Mouse (Mus musculus): ENCODE data around the gene Sh3gl2. TPM values are rescaled to one million over a fixed set of nuclear protein-coding genes. Genes with fewer than 3 reads are reported as not detected.

Sh3gl2 gene
- polyA plus RNA-seq, 1 experiment from 2014 or later: 66.1 TPM

DNA sequence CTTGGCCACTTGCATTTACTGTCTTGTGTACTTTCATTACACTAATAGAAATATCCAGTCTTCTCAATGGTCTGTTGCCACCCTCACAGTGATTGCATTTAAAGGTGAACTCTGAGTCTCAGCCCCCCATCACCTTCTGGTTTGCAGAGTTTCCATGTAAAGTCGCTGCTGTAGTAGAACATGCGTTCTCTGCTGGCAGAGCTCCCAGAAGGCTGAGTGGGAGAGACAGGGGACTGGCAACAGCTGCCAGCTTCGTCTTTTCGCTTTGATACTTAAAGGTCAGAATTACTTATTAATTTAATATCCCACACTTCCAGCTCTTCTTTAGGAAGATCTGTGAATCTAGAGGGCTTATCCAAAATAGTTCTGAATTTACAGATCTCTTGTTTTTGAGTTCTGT, 8.7 kb upstream of the Sh3gl2 start:
- no peak overlapping the region for H3K4me3 ChIP-seq (replicated peaks; ENCODE audit: low read depth, low read length)
- DNase-seq (no peak), ATAC-seq (ENCODE audit: low FRiP score, low TSS enrichment) (no peak)
- H3K4me1 ChIP-seq (ENCODE audit: control insufficient read depth, insufficient read depth, low read length): no peaks in the 10 kb centered on the region
- no peak overlapping the region for H3K27ac ChIP-seq (replicated peaks; ENCODE audit: low read depth, low read length)
- H3K4me2 ChIP-seq (ENCODE audit: low read length): no peak overlapping the region
- no peaks in the 10 kb centered on the region for H3K9me3 ChIP-seq (ENCODE audit: control insufficient read depth, low read length)
- H3K36me3 ChIP-seq (ENCODE audit: control insufficient read depth, insufficient read depth, low read length): no peaks in the 10 kb centered on the region
- H3K27me3 ChIP-seq (ENCODE audit: control insufficient read depth, insufficient read depth, low read length): no peaks in the 10 kb centered on the region
- no peak overlapping the region for H3K9ac ChIP-seq (replicated peaks; ENCODE audit: low read length)
- 73% methylated on average over 4 of the region's 4 CpGs for WGBS

DNA sequence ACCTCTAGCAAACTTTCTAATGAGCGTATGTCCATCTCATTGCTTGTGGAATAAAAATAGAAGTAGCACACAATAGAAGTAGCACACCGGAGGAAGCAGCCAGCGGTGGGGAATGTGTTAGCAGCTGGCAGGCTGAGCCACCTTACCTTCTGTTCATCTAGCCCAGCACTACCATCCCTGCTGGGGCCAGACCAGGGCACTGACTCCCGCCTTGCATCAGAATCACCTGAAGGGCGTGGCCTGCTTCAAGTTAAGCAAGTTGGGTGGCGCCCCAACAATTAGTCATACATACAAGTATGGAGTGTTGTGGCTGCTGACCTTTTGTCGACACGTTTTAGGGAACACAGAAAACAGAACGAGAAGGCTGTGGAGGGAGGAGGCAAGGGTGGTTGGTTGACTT, 6.5 kb upstream of the Sh3gl2 start:
- ATAC-seq (ENCODE audit: low FRiP score, low TSS enrichment) (no peak), DNase-seq (no peak)
- no peak overlapping the region for H3K4me2 ChIP-seq (ENCODE audit: low read length)
- no peaks in the 10 kb centered on the region for H3K36me3 ChIP-seq (ENCODE audit: control insufficient read depth, insufficient read depth, low read length)
- 89% methylated on average over 9 of the region's 9 CpGs for WGBS
- H3K4me1 ChIP-seq (ENCODE audit: control insufficient read depth, insufficient read depth, low read length): no peaks in the 10 kb centered on the region
- H3K9me3 ChIP-seq (ENCODE audit: control insufficient read depth, low read length): no peaks in the 10 kb centered on the region
- no peak overlapping the region for H3K4me3 ChIP-seq (replicated peaks; ENCODE audit: low read depth, low read length)
- H3K27ac ChIP-seq (replicated peaks; ENCODE audit: low read depth, low read length): no peak overlapping the region
- H3K27me3 ChIP-seq (ENCODE audit: control insufficient read depth, insufficient read depth, low read length): peaks cover 1% of the 10 kb centered on the region; the same call in 1 of the 2 replicates
- H3K9ac ChIP-seq (replicated peaks; ENCODE audit: low read length): no peak overlapping the region

DNA sequence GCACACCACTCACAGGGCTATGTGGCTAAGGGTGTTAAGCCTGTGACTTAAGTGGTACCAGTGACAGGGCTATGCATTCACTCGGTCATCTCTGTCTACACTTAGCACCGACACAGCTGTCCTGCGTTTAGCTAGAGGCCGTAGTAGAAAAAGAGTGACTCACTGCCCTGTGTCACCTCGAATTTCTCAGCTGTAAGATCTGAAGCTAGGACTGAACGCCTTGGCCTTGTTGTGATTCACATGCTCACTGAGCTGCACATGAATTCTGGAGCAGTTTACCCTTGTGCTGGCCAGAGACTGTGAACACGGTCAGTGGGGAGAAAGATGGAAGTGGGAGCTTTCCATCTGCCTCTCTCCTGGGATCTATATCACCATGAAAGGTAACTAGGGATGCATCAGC, 2.3 kb upstream of the Sh3gl2 start:
- Histone ChIP-seq H3K9ac (replicated peaks; ENCODE audit: low read length) (no peak overlapping the region), H3K27ac (replicated peaks; ENCODE audit: low read depth, low read length) (no peak overlapping the region), H3K4me3 (replicated peaks; ENCODE audit: low read depth, low read length) (no peak overlapping the region), H3K9me3 (ENCODE audit: control insufficient read depth, low read length) (no peaks in the 10 kb centered on the region), H3K36me3 (ENCODE audit: control insufficient read depth, insufficient read depth, low read length) (no peaks in the 10 kb centered on the region), H3K4me2 (ENCODE audit: low read length) (no peak overlapping the region), H3K27me3 (ENCODE audit: control insufficient read depth, insufficient read depth, low read length) (peaks cover 9% of the 10 kb centered on the region), H3K4me1 (ENCODE audit: control insufficient read depth, insufficient read depth, low read length) (peaks cover 4% of the 10 kb centered on the region; the same call in 1 of the 2 replicates)
- WGBS: 81% methylated on average over 7 of the region's 7 CpGs
- no peak for ATAC-seq (ENCODE audit: low FRiP score, low TSS enrichment)
- DNase-seq: no peak

DNA sequence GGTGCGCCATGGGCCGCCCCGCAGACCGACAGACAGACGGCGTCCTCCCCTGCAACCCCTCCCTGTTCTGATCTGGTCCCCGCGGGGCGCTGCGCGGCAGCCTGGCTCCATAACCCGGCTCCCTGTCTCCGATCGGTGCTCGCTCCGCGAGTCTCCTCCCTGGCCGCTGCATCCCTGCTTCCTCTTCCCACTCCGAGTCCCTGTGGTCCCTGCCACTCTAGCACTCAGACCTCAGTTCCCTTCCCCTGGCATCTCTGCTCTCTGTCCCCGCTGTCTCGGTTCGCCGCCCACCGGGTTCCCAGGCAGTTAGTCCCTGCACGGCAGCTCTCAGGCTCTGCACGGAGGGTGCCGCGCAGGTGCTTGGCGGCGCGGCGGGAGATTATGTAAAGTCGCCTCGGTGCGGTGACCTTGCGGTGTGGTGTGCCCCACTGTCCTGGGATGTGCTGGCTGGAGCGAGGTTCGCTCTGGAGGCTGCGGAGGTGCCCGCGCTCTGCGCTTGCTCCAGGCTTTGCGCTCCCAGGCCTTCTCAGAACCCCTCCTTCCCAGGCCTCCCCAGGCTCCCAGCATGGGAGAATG, 798 bp downstream of the Sh3gl2 start:
- peaks cover 4% of the 10 kb centered on the region; the same call in 1 of the 2 replicates for H3K4me1 ChIP-seq (ENCODE audit: control insufficient read depth, insufficient read depth, low read length)
- peak; percentile 81 for ATAC-seq (ENCODE audit: low FRiP score, low TSS enrichment)
- H3K27ac ChIP-seq (replicated peaks; ENCODE audit: low read depth, low read length): peak overlapping the region; percentile 90
- H3K9me3 ChIP-seq (ENCODE audit: control insufficient read depth, low read length): no peaks in the 10 kb centered on the region
- peaks cover 9% of the 10 kb centered on the region for H3K27me3 ChIP-seq (ENCODE audit: control insufficient read depth, insufficient read depth, low read length)
- no peaks in the 10 kb centered on the region for H3K36me3 ChIP-seq (ENCODE audit: control insufficient read depth, insufficient read depth, low read length)
- DNase-seq: peak; percentile 77
- H3K4me3 ChIP-seq (replicated peaks; ENCODE audit: low read depth, low read length): peak overlapping the region; percentile 83
- H3K4me2 ChIP-seq (ENCODE audit: low read length): peak overlapping the region; percentile 92
- 1% methylated on average over 40 of the region's 43 CpGs for WGBS
- peak overlapping the region; percentile 87 for H3K9ac ChIP-seq (replicated peaks; ENCODE audit: low read length)

DNA sequence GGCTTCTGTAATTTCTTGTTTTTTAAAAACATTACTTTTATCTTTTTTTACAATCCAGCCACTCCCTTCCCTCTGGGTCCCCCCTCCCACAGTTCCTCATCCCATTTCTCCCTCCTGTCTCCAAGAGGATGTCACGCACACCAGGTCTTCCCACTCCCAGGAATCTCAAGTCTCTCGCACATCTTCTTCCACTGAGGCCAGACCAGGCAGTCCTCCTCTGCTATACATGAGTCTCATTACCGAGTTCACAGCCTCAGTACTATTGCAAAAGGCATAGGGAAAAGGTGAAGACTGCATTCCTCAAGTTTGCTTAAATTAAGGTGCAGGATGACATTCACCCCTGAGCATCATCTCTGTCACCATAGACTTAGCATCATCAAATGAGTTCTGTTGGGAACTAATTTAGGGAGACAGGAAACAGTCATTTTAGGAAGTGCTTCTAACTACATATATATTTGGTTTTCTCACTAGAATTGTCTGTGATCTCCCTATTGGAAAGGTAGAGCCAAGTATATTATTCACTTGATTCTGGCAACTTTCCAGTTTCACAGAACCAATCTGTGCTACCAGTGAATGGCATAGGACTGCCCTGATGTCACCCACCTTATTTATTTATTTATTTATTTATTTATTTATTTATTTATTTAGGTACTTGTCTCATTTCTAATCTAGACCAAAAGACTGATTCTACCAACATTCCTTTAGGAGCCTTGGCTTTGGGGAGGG, 1.9 kb downstream of the Sh3gl2 start:
- H3K9me3 ChIP-seq (ENCODE audit: control insufficient read depth, low read length): no peaks in the 10 kb centered on the region
- DNase-seq (no peak), ATAC-seq (ENCODE audit: low FRiP score, low TSS enrichment) (no peak)
- H3K4me1 ChIP-seq (ENCODE audit: control insufficient read depth, insufficient read depth, low read length): peaks cover 4% of the 10 kb centered on the region; the same call in 1 of the 2 replicates
- 58% methylated on average over 3 of the region's 3 CpGs for WGBS
- H3K27ac ChIP-seq (replicated peaks; ENCODE audit: low read depth, low read length): no peak overlapping the region
- peaks cover 9% of the 10 kb centered on the region for H3K27me3 ChIP-seq (ENCODE audit: control insufficient read depth, insufficient read depth, low read length)
- no peak overlapping the region; the same call in 1 of the 2 replicates for H3K4me2 ChIP-seq (ENCODE audit: low read length)
- no peaks in the 10 kb centered on the region for H3K36me3 ChIP-seq (ENCODE audit: control insufficient read depth, insufficient read depth, low read length)
- H3K9ac ChIP-seq (replicated peaks; ENCODE audit: low read length): no peak overlapping the region
- no peak overlapping the region for H3K4me3 ChIP-seq (replicated peaks; ENCODE audit: low read depth, low read length)

DNA sequence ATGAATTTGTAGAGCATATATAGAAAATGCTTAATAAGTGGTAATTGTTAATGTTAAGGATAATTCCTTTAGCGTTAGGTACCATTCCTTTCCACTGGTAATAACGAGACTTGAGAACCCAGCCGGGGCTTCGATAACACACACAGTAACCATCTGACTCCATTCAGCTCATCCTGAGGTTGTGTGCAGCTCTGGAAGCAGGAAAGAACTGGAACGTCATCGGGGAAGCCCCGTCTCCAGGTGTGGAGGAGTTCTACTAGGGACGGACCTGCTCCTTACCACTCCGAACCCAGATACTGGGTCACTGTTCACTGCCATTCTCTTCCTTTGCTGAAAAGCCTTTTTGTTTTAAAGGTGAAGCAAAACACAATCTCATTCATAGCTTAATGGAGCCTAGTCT, 2.6 kb downstream of the Sh3gl2 start:
- no peak for DNase-seq
- H3K36me3 ChIP-seq (ENCODE audit: control insufficient read depth, insufficient read depth, low read length): no peaks in the 10 kb centered on the region
- H3K4me2 ChIP-seq (ENCODE audit: low read length): no peak overlapping the region
- ATAC-seq (ENCODE audit: low FRiP score, low TSS enrichment): no peak
- H3K27ac ChIP-seq (replicated peaks; ENCODE audit: low read depth, low read length): no peak overlapping the region
- peaks cover 4% of the 10 kb centered on the region; the same call in 1 of the 2 replicates for H3K4me1 ChIP-seq (ENCODE audit: control insufficient read depth, insufficient read depth, low read length)
- H3K9me3 ChIP-seq (ENCODE audit: control insufficient read depth, low read length): no peaks in the 10 kb centered on the region
- 92% methylated on average over 9 of the region's 9 CpGs for WGBS
- peaks cover 9% of the 10 kb centered on the region for H3K27me3 ChIP-seq (ENCODE audit: control insufficient read depth, insufficient read depth, low read length)
- H3K9ac ChIP-seq (replicated peaks; ENCODE audit: low read length): no peak overlapping the region
- H3K4me3 ChIP-seq (replicated peaks; ENCODE audit: low read depth, low read length): no peak overlapping the region

DNA sequence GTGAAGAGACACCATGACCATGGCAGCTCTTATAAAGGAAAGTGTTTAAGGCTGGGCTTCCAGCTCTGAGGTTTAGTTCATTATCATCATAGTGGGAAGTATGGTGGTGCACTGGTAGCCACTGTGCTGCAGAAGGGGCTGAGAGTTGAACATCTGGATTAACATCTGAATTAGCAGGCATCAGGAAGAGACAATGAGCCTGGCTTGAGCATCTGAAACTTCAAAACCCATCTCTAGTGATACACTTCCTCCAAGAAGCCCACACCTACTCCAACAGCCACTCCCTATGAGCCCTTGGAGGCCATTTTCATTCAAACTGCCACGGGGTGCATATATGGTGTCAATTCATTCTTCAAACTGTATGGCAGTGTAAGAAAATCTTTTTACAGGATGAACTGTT, 3.6 kb downstream of the Sh3gl2 start:
- ATAC-seq (ENCODE audit: low FRiP score, low TSS enrichment) (no peak), DNase-seq (no peak)
- Histone ChIP-seq H3K4me1 (ENCODE audit: control insufficient read depth, insufficient read depth, low read length) (peaks cover 4% of the 10 kb centered on the region; the same call in 1 of the 2 replicates), H3K27ac (replicated peaks; ENCODE audit: low read depth, low read length) (no peak overlapping the region), H3K9ac (replicated peaks; ENCODE audit: low read length) (no peak overlapping the region), H3K27me3 (ENCODE audit: control insufficient read depth, insufficient read depth, low read length) (peaks cover 7% of the 10 kb centered on the region), H3K9me3 (ENCODE audit: control insufficient read depth, low read length) (no peaks in the 10 kb centered on the region), H3K36me3 (ENCODE audit: control insufficient read depth, insufficient read depth, low read length) (no peaks in the 10 kb centered on the region), H3K4me3 (replicated peaks; ENCODE audit: low read depth, low read length) (no peak overlapping the region), H3K4me2 (ENCODE audit: low read length) (no peak overlapping the region)
- 88% methylated on average over 1 of the region's 1 CpGs for WGBS

DNA sequence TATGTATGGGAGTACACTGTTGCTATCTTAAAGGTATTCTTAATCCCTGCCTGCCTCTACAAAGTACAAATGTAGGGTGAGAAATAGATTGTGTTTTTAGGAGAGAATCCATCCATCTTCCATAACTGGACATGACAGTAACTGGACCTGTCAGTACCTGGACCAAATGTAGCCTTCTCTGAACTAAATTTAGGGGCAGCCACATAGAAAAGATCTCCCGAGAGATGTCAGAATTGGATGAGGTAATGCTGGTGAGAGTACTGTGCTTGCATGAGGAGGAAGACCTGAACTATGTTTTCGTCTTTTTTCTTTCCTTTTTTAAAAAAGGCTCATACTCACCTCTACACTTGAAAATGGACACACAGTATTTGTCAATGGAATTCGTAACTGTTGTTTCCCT, 6.0 kb downstream of the Sh3gl2 start:
- peaks cover 4% of the 10 kb centered on the region; the same call in 1 of the 2 replicates for H3K4me1 ChIP-seq (ENCODE audit: control insufficient read depth, insufficient read depth, low read length)
- no peak for ATAC-seq (ENCODE audit: low FRiP score, low TSS enrichment)
- H3K9me3 ChIP-seq (ENCODE audit: control insufficient read depth, low read length): no peaks in the 10 kb centered on the region
- H3K27me3 ChIP-seq (ENCODE audit: control insufficient read depth, insufficient read depth, low read length): no peaks in the 10 kb centered on the region; the same call in none of the 2 replicates
- WGBS: 90% methylated on average over 3 of the region's 3 CpGs
- no peak overlapping the region for H3K4me2 ChIP-seq (ENCODE audit: low read length)
- no peak overlapping the region for H3K27ac ChIP-seq (replicated peaks; ENCODE audit: low read depth, low read length)
- H3K4me3 ChIP-seq (replicated peaks; ENCODE audit: low read depth, low read length): no peak overlapping the region
- DNase-seq: no peak
- no peak overlapping the region for H3K9ac ChIP-seq (replicated peaks; ENCODE audit: low read length)
- H3K36me3 ChIP-seq (ENCODE audit: control insufficient read depth, insufficient read depth, low read length): no peaks in the 10 kb centered on the region

DNA sequence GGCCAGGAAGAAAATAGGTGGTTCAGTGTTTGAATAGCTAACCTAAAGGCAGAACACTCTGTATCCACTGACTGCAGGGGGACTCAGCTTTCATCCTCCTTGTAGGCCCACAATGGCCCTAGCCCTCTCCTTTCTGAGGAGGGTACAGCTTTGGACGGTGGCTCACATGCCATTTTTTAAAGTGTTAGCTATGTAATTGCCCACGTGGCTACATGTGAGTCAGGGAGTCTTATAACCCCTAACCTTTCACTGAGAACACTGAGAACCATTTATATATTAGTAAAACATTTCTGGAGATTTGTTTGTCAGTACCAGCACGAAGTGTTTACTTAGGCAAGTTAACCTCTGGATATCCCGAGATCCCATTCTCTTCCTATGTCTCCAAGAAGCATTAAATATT, 12.1 kb downstream of the Sh3gl2 start:
- H3K27ac ChIP-seq (replicated peaks; ENCODE audit: low read depth, low read length): no peak overlapping the region
- 81% methylated on average over 4 of the region's 4 CpGs for WGBS
- ATAC-seq (ENCODE audit: low FRiP score, low TSS enrichment): no peak
- no peak overlapping the region for H3K4me2 ChIP-seq (ENCODE audit: low read length)
- H3K9me3 ChIP-seq (ENCODE audit: control insufficient read depth, low read length): no peaks in the 10 kb centered on the region
- no peaks in the 10 kb centered on the region for H3K36me3 ChIP-seq (ENCODE audit: control insufficient read depth, insufficient read depth, low read length)
- no peaks in the 10 kb centered on the region for H3K27me3 ChIP-seq (ENCODE audit: control insufficient read depth, insufficient read depth, low read length)
- no peaks in the 10 kb centered on the region for H3K4me1 ChIP-seq (ENCODE audit: control insufficient read depth, insufficient read depth, low read length)
- H3K4me3 ChIP-seq (replicated peaks; ENCODE audit: low read depth, low read length): no peak overlapping the region
- no peak overlapping the region for H3K9ac ChIP-seq (replicated peaks; ENCODE audit: low read length)
- DNase-seq: no peak

Measured in midbrain, embryonic 14.5 days (tissue).